Mouse (Mus musculus): ENCODE results near the gene Sh3bp2.
A peak's percentile ranks its signal among the peaks of the same experiment; 100 is the strongest.
"Not testable (repeated sequence)": the region's sequence is repeated elsewhere in the genome, so short reads cannot be mapped to it uniquely, and the experiment has no call there.

Sh3bp2 gene

GRCm38 (mm10) chr5:34572568-34572967 is 46.9 kb downstream of the Sh3bp2 start:
- DNase-seq (ENCODE audit: low spot score): not testable (repeated sequence)

DNA sequence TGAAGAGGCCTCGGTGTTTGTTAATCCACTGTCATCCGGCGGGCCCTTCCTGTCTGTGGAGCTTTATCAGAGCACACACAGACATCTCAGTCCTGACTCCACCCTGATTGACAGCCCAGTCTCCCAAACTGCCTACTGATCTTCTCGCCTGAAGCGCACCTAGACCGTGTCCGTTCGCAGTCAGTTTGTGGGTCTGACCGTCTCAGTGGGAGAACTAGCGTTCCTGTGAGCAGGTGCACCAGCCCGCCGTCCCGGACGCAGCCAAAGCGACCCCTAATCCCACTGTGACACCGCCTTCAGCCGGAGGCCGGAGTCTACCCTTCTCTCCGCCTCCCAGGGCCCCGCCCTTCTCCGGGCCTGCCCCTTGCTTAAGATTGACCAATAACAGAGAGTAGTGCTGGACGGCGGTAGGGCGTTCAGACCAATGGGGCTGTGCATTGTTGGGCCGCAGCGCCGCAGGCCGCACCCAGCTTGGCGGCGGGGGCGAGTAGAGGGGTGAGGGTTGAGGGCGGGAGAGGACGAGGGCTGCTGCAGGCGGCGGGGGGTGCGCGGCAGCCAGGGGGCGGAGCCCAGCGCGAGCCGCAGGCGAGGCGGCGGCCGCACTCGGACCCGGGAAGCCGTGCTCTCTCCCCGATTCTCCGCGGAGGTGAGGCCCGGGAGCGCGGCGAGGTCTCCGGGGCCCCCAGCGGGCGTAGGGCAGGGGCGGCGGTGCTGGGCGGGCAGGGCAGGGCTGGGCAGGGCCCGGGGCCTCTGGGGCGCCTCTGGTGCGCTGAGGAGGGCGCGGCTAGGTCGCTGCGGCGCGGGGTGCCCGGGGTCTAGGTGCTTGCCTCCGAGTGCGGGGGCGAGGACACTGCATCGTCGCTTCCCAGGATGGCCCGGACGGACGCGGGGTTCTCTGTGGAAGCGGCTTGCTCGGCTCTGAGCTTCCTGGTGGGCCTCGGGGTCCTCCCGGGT is 47.9 kb downstream of the Sh3bp2 start, which contains the start of gene Add1:
Gene Add1 (plus strand): TSS at position 397 of the 954 bp plus-strand sequence.
- peak; percentile 87 for DNase-seq (ENCODE audit: low spot score)

- DNase-seq (ENCODE audit: low spot score): no peak
Observed at GRCm38 (mm10) chr5:34574721-34575120, 49.1 kb downstream of the Sh3bp2 start.

DNA sequence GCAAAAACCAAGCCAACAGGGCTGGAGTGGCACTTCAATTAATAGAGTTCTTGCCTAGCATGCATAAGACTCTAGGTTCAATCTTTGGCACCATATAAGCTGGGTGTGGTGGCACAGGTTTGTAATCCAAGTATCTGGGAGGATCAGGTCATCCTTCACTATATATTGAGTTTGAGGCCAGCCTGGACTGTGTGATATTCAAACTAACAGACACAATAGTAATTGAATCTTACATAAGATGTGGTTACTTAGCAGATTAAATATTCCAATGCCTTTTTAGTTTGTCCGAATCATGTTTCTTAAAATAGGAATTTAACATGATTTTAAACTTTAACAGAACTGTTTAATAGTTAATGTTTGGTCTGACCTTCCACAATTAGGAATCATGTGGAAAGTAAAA is 50.6 kb downstream of the Sh3bp2 start:
- DNase-seq (ENCODE audit: low spot score): no peak

- DNase-seq (ENCODE audit: low spot score): no peak
Observed at GRCm38 (mm10) chr5:34578038-34578655, 52.5 kb downstream of the Sh3bp2 start.

DNA sequence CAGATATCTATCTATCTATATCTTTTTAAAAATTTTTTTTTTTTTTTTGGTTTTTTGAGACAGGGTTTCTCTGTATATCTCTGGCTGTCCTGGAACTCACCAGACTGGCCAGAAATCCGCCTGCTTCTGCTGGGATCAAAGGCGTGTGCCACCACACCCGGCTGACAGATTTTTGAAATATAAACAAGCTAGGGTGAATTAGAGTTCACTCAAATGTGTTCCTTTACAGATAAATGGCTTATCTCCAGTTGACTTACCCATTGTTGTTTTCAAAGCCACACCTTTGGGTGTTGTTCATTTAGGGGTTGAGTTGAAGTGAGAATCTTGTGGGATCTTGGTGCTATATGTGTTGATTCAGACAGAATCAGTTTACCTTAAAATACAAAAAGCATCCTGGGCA is 53.7 kb downstream of the Sh3bp2 start:
- no peak for DNase-seq (ENCODE audit: low spot score)

- DNase-seq (ENCODE audit: low spot score): not testable (repeated sequence)
Observed at GRCm38 (mm10) chr5:34581671-34582313, 56.2 kb downstream of the Sh3bp2 start.

GRCm38 (mm10) chr5:34582314-34582675 is 56.7 kb downstream of the Sh3bp2 start:
- no peak for DNase-seq (ENCODE audit: low spot score)

DNA sequence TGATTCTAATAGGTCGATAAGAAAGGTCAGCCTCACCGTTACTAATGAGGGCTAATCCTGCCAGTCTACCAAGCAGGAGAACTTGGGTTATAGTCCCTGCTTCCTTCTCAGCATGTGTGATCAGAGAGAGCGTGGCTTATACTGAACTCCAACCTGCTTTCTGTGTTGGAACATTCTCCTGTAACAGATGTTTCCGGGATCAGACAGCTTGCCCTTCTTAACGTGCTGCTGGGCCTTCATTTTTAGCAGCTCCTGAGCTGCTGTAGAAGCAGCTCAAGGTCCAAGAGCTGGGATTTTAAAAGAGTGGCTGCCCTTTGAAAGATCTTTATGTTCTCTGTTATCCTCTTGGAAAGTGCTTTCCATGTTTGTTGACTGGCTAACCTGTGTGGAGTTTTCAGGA is 59.6 kb downstream of the Sh3bp2 start:
- DNase-seq (ENCODE audit: low spot score): no peak

GRCm38 (mm10) chr5:34587881-34588280 is 62.2 kb downstream of the Sh3bp2 start:
- no peak for DNase-seq (ENCODE audit: low spot score)

DNA sequence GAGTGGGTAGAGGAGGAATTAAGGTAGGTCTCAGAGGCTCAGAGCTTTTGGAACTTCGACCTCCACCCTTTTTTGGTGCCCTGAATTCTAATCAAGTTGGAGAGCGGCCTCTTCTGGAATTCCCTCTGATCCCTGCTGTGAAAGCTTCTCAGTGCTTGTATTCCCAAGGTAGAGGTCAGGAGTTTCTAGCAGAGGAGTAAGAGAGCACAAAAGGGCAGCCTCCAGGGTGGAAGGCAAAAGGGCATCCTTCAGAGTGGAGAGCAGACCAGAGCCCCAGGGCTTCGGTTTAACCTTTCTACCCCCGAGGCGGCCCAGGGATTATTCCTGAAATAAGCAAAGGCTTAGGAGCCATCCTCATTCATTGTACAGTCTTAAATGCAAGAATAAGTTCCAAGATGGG is 64.4 kb downstream of the Sh3bp2 start:
- no peak for DNase-seq (ENCODE audit: low spot score)

GRCm38 (mm10) chr5:34590702-34591101 is 65.1 kb downstream of the Sh3bp2 start:
- no peak for DNase-seq (ENCODE audit: low spot score)

- DNase-seq (ENCODE audit: low spot score): no peak
Observed at GRCm38 (mm10) chr5:34591388-34592004, 65.9 kb downstream of the Sh3bp2 start.

- not testable (repeated sequence) for DNase-seq (ENCODE audit: low spot score)
Observed at GRCm38 (mm10) chr5:34592224-34592623, 66.6 kb downstream of the Sh3bp2 start.

DNA sequence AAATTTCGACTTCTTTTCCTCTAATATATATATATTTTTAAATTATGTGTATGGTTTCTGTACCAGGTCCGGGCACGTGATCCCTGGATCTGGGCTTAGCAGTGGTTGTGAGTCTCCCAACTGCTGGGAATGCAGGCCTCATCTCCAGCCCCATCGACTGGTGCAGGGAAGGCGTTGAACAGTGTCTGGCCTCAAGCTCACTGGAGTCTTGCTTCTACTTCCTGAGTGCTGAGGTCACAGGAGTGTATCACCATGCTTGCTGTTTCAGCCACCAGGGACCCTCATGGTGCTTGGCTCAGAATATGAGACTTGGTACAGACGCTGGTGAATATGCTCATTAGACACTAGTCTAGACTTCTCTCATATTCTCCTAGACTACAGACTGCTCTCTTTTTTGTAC is 67.0 kb downstream of the Sh3bp2 start:
- DNase-seq (ENCODE audit: low spot score): no peak

DNA sequence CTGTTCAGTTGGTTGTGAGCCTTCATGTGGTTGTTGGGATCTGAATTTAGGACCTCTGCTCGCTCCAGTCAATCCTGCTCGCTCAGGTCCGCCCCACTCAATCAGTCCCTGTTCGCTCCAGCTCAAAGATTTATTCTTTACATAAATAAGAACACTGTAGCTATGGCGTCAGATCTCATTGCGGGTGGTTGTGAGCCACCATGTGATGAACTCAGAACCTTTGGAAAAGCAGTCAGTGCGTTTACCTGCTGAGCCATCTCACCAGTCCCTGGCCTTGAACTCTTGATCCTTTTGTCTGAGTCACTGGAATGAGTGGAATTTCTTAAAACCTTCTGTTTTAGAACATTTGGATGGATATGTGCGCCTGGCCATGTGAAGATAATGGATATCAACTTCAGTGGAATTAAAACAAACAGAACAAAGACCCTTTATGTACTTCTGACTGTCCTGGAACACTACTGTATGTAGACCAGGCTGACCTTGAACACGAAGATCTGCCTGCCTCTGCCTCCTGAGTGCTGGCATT is 67.6 kb downstream of the Sh3bp2 start:
- no peak for DNase-seq (ENCODE audit: low spot score)

DNA sequence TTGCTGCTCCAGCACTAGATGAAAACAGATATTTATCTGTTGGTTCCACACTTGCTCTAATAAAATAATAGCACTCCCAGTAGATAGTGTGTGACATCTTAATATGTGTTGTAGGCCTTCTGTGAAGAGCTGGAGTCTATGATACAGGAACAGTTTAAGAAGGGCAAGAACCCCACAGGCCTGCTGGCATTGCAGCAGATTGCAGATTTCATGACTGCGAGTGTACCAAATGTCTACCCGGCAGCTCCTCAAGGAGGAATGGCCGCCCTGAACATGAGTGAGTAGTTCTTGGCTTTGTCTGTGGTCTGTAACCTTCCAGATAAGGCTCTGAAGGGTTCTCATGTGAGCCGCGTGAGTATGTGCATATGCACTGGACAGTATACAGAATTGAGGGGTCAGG is 78.9 kb downstream of the Sh3bp2 start:
- no peak for DNase-seq (ENCODE audit: low spot score)

- DNase-seq (ENCODE audit: low spot score): no peak
Observed at GRCm38 (mm10) chr5:34607100-34607880, 81.7 kb downstream of the Sh3bp2 start.

GRCm38 (mm10) chr5:34608226-34608625 is 82.6 kb downstream of the Sh3bp2 start:
- no peak for DNase-seq (ENCODE audit: low spot score)

GRCm38 (mm10) chr5:34609966-34610365 is 84.3 kb downstream of the Sh3bp2 start:
- no peak for DNase-seq (ENCODE audit: low spot score)

Measured in urinary bladder, postnatal 10 days (tissue).